Mouse (Mus musculus): Measurements from ENCODE around the gene Zbtb44.
A peak's percentile ranks its signal among the peaks of the same experiment; 100 is the strongest.
"Not testable (repeated sequence)": the region's sequence is repeated elsewhere in the genome, so short reads cannot be mapped to it uniquely, and the experiment has no call there.

Zbtb44 gene

GRCm38 (mm10) chr9:31030532-31031413 lies at the start of gene Zbtb44:
Zbtb44 (plus strand) TSS chr9:31030644.
- peak; percentile 18 for DNase-seq (ENCODE audit: low read depth)

GRCm38 (mm10) chr9:30985782-30986181 lies 44.7 kb upstream of the Zbtb44 start:
- no peak for DNase-seq (ENCODE audit: low read depth)

- DNase-seq (ENCODE audit: low read depth), result no peak
Measured at GRCm38 (mm10) chr9:30993106-30993505, 37.3 kb upstream of the Zbtb44 start.

- no peak for DNase-seq (ENCODE audit: low read depth)
Measured at GRCm38 (mm10) chr9:30996590-30997562, 33.6 kb upstream of the Zbtb44 start.

GRCm38 (mm10) chr9:31000641-31001040 lies 29.8 kb upstream of the Zbtb44 start:
- DNase-seq (ENCODE audit: low read depth), result no peak

GRCm38 (mm10) chr9:31002528-31002927 lies 27.9 kb upstream of the Zbtb44 start:
- DNase-seq (ENCODE audit: low read depth), result no peak

GRCm38 (mm10) chr9:31009334-31009733 lies 21.1 kb upstream of the Zbtb44 start:
- no peak for DNase-seq (ENCODE audit: low read depth)

GRCm38 (mm10) chr9:31010040-31010439 lies 20.4 kb upstream of the Zbtb44 start:
- DNase-seq (ENCODE audit: low read depth), result no peak

GRCm38 (mm10) chr9:31010749-31011148 lies 19.7 kb upstream of the Zbtb44 start:
- no peak for DNase-seq (ENCODE audit: low read depth)

GRCm38 (mm10) chr9:31011533-31011932 lies 18.9 kb upstream of the Zbtb44 start:
- no peak for DNase-seq (ENCODE audit: low read depth)

GRCm38 (mm10) chr9:31012674-31013073 lies 17.8 kb upstream of the Zbtb44 start:
- DNase-seq (ENCODE audit: low read depth), result no peak

- no peak for DNase-seq (ENCODE audit: low read depth)
Measured at GRCm38 (mm10) chr9:31013415-31013814, 17.0 kb upstream of the Zbtb44 start.

GRCm38 (mm10) chr9:31017616-31018015 lies 12.8 kb upstream of the Zbtb44 start:
- DNase-seq (ENCODE audit: low read depth), result no peak

- no peak for DNase-seq (ENCODE audit: low read depth)
Measured at GRCm38 (mm10) chr9:31018158-31018557, 12.3 kb upstream of the Zbtb44 start.

GRCm38 (mm10) chr9:31018705-31019104 lies 11.7 kb upstream of the Zbtb44 start:
- DNase-seq (ENCODE audit: low read depth), result no peak

GRCm38 (mm10) chr9:31028251-31028650 lies 2.2 kb upstream of the Zbtb44 start:
- DNase-seq (ENCODE audit: low read depth), result no peak

GRCm38 (mm10) chr9:31029751-31030511 lies 513 bp upstream of the Zbtb44 start:
- peak; percentile 80 for DNase-seq (ENCODE audit: low read depth)

GRCm38 (mm10) chr9:31031414-31031843 lies 985 bp downstream of the Zbtb44 start:
- DNase-seq (ENCODE audit: low read depth), result no peak

GRCm38 (mm10) chr9:31032546-31032945 lies 2.1 kb downstream of the Zbtb44 start:
- DNase-seq (ENCODE audit: low read depth), result no peak

GRCm38 (mm10) chr9:31050208-31050607 lies 19.8 kb downstream of the Zbtb44 start:
- DNase-seq (ENCODE audit: low read depth), result no peak

- not testable (repeated sequence) for DNase-seq (ENCODE audit: low read depth)
Measured at GRCm38 (mm10) chr9:31051509-31051908, 21.1 kb downstream of the Zbtb44 start.

- DNase-seq (ENCODE audit: low read depth), result no peak
Measured at GRCm38 (mm10) chr9:31058723-31059122, 28.3 kb downstream of the Zbtb44 start.

All from fibroblast of lung, adult 2 months (primary cell).